Mouse (Mus musculus): Measurements from ENCODE around the gene Vwa1.
A peak's percentile ranks its signal among the peaks of the same experiment; 100 is the strongest.

Vwa1 gene

GRCm38 (mm10) chr4:155780895-155781294 is 6.4 kb upstream of the Vwa1 start:
- DNase-seq (ENCODE audit: low spot score), result no peak

- no peak for DNase-seq (ENCODE audit: low spot score)
Observed at GRCm38 (mm10) chr4:155779498-155779897, 5.0 kb upstream of the Vwa1 start.

- DNase-seq (ENCODE audit: low spot score), result no peak
Observed at GRCm38 (mm10) chr4:155777816-155778215, 3.3 kb upstream of the Vwa1 start.

GRCm38 (mm10) chr4:155776704-155777335 is 2.3 kb upstream of the Vwa1 start:
- peak; percentile 80 for DNase-seq (ENCODE audit: low spot score)

DNA sequence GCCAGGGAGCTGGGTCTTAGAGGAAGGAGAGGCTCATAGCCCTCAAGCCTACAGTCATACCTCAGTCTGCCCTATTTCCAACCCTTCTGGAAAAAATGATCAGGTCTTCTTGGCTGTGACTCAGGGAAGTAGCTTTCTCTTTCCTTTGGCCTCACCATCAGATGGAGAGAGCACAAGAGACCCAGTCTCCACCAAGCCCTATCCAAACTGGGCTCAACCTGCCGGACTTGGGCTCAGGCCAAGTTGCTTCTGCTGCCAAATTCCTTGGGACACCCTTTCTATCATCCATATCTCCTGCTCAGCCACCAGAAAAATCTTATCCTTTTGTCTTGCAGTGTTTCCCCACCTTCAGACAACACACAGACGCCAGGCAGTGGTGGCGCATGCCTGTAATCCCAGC is 1.4 kb upstream of the Vwa1 start:
- no peak for DNase-seq (ENCODE audit: low spot score)

GRCm38 (mm10) chr4:155774971-155775740 is 658 bp upstream of the Vwa1 start:
- DNase-seq (ENCODE audit: low spot score), result no peak

GRCm38 (mm10) chr4:155773335-155774078 is 991 bp downstream of the Vwa1 start:
- DNase-seq (ENCODE audit: low spot score), result no peak

DNA sequence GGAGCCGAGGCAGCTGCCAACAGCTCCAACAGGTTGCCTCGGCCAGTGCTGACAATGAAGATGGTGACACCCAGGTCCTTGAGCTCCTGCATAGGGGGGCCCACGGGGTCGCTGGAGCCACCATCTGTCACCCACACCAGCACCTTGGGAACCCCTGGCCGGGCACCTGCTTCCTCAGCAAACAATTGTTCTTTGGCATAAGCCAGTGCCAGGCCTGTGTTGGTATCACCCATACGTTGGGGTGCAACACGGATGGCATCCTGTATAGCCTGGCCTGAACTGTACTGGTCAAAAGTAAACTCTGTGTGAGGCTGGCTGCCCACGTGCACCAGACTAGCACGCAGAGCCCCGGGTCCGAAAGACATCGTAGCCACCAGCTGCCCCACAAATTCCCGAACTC is 1.7 kb downstream of the Vwa1 start:
- no peak for DNase-seq (ENCODE audit: low spot score)

- DNase-seq (ENCODE audit: low spot score), result no peak
Observed at GRCm38 (mm10) chr4:155771706-155772105, 2.8 kb downstream of the Vwa1 start.

DNA sequence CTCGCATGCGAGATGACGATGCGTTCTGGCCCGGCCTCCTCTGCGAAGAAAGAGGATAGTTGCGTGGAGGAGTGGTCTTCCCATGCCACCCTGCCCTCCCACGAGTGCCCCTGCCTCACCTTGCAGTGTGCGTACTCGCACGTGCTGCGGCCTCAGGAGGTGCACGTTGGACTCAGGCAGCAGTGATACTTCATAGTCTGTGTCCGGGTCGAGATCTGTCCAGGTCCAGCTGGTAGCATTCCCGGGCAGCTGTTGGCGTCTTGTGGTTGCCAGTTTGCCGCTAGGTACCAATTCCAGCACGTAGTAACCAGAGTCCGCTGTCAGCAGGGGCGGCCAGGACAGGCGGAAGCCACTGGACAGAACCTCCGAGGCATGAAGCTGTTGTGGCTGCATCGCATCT is 3.9 kb downstream of the Vwa1 start:
- no peak for DNase-seq (ENCODE audit: low spot score)

- DNase-seq (ENCODE audit: low spot score), result peak; percentile 87
Observed at GRCm38 (mm10) chr4:155769880-155770512, 4.5 kb downstream of the Vwa1 start.

GRCm38 (mm10) chr4:155769496-155769879 is 5.0 kb downstream of the Vwa1 start:
- DNase-seq (ENCODE audit: low spot score), result no peak

DNA sequence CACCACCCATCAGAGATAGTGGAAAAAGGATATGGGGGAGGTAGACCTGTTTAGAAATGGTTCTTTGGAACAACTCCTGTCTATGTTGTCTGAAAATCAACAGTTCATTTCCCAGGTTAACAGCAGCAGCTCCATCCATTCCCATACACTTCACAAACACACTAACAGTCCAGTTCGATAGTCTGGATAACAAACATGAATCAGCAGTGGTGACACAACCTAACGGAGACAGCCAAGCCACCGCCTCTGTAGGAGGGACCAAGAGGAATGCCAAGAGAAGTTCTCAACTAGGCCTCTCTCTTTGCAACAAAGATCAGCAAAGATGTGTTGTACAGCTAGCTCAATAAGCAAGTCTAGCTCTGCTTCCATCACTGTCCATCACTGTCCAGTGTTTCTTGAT is 12.1 kb downstream of the Vwa1 start:
- no peak for DNase-seq (ENCODE audit: low spot score)

GRCm38 (mm10) chr4:155761356-155762099 is 13.0 kb downstream of the Vwa1 start:
- no peak for DNase-seq (ENCODE audit: low spot score)

DNA sequence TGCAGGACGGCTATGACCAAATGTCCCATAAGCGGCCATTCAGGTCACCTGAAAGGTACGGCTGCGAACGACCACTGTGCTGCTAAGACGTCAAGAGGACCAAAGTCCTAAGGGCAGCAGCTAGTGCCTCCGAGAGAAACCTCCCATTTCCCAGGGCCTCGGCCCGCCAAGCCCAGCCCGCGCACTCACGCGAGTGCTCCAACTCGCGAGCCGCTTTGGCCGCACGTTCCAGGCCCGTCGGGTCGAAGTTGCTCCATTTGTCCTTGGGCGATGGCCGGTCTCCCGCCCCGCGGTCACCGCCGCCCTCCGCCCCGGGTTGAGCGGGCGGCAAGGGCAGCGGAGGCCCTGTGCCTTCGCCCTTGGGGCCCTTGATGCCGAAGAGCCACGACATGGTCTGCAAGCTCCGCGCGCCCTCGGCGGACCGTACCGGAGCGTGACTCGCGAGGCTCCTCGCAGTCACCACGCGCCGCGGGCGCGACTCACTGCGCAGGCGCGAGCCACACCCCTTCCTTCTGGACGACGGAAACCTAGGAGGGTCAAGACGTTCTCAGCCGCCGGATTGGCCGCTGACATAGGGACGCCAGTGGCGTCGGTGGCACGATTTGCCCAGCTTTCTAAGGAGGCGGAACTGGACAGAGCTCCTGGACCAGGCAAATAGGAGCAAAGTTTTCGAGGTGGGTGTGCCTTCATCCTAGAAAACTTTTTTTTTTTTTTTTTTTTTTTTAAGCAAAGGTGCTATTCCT is 13.7 kb downstream of the Vwa1 start, which contains the start of gene Atad3a:
Gene Atad3a, minus strand, starts transcription at position 481 of the 743 bp plus-strand sequence.
- DNase-seq (ENCODE audit: low spot score), result peak; percentile 94

DNA sequence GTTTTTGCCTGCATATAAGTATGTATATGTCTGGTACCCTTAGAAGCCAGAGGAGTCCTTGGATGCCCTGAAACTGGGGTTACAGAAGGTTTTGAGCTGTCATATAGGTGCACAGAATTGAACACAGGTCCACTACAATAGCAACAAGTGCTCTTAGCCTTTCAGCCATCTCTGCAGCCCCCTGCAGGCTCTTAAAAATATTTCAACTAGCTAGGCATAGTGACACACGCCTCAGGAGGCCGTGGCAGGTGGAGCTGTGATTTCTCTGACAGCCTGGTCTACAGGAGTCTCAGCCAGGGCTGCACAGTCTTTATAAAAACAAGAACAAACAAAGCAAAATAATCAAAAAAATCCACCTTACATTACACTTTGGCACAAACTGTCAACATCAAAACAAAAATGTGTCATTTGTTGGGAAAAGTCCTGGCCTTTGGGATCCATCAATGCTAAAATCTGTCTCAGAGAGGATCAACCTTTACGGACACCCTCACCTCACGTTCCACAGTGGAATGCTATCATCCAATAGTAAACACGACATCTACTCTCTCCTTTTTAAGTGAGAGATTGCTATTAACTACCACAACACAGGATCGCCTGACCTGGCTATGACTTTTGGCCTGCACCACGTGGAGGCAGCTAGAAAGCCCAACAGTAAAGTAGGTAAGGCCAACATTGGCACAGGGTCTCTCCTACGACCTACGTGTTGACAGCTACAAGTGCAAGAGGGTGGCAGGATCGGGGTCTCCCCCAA is 14.5 kb downstream of the Vwa1 start:
- peak; percentile 31 for DNase-seq (ENCODE audit: low spot score)

- no peak for DNase-seq (ENCODE audit: low spot score)
Observed at GRCm38 (mm10) chr4:155757011-155757410, 17.5 kb downstream of the Vwa1 start.

DNA sequence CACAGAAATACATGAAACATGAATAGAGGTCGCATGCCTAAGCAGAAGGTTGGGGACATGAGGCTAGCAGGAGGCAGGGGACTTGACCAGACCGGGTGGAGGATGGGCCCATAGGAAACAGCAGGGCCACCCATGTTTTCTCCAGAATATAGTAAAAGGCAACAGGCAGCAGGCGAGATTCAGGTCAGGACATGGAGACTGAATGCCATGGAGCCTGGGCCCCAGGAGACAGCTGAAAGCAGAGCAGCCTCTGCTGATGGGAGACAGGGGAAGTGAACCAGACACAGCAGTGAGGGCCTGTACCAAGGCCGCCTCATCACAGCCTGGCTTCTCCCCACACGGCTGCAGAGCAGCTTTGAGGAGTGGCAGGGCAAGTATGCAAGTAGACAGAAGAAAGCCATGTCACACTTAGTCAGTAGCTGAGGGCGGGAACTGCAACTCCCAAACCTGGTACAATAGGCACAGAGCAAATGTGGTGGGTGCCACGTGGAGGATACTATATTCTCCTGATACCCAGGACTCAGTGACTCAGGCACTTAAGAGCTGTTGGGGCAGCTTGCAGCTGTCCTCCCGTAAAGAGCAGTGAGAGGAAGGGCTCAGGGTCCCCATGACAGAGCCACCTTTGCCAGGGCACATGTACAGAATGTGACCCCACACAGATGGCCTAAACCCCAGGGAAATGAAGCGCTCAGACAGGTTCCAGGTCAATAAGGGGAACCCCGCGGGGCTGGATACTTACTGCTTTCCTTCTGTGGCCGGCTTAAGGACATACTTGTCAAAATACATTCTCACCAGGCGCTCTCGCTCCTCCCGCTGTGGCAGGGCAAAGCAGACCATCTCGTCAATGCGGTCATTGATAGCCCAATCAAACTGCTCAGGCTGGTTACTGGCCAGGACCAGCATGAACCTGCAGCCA is 27.7 kb downstream of the Vwa1 start:
- no peak for DNase-seq (ENCODE audit: low spot score)

GRCm38 (mm10) chr4:155746036-155746548 is 28.4 kb downstream of the Vwa1 start:
- no peak for DNase-seq (ENCODE audit: low spot score)

Data from yolk sac, embryonic 10.5 days (tissue).